In the genomic region with DNA sequence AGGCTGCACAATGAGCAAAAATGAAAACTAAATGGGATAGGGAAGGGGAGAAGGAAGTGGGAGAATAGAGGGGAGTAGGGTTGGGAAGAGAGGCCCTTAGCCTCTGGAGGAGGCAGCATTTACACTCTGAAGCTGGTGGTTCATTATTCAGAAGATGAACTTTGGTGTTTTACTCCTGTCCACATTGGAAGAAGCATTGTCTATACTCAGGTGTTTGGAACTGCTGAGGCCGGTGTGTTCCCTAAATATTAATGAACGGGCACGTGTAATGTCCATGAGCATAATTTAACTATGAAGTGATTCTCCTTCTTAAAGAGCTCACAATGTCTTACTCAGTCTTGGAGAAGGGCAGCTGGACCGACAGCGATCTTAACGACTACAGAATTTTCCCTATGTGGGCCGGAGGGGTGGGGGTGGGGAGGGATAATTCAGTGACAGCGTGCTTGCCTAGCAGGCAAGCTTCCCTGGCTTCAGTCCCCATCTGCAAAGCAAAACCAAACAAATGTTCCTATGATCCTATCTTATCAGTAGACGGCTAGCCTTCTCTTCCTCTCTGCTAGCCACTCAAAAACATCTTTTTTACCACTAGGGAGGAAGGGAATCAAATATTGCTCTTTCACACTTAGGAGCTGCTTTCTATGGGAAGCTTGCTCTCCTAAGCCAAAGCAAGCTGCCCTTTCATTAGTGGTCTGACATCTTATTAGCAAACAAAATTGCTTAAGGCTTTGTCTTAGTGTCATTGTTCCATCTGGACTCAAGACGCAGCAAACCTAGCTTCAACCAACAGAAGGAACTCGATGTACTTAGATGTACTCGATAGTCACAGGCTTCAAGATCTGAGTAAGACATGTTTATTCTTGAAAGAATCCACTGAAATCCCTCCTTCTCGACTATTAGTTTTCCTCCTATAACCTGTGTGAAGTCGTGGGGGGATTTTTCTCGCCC, we compare ENCODE assay signal across 8 mouse cellular contexts. TPM values are rescaled to one million over a fixed set of nuclear protein-coding genes. Genes with fewer than 3 reads are reported as not detected.
A peak's percentile ranks its signal among the peaks of the same experiment; 100 is the strongest.
DNase-seq lines count a peak whose midpoint lies in the region; ATAC-seq and TF ChIP-seq lines count a peak whose summit lies in the region.

No protein-coding gene starts in this region.

- H3K4me2 ChIP-seq in embryonic facial prominence, embryonic 12.5 days (replicated peaks), result peak overlapping the region; percentile 62
- peak overlapping the region; percentile 64 for H3K4me2 ChIP-seq in neural tube, embryonic 12.5 days (replicated peaks)

- DNase-seq in layer of hippocampus, adult 2 months (ENCODE audit: low spot score in 2 of 2), result no peak
- no peak for DNase-seq in layer of hippocampus, postnatal 10 days (ENCODE audit: low spot score in 2 of 2)
- DNase-seq in limb, embryonic 10.5 days (ENCODE audit: low spot score), result no peak
- DNase-seq in testis, postnatal 14 days (ENCODE audit: low spot score), result no peak
- no peak for DNase-seq in spleen, postnatal 14 days (ENCODE audit: low spot score in 2 of 2)
- no peak for DNase-seq in layer of hippocampus, adult 18-20 months (ENCODE audit: low spot score in 2 of 2)

- H3K9me3 ChIP-seq in embryonic facial prominence, embryonic 12.5 days, result no peaks in the 10 kb centered on the region
- no peaks in the 10 kb centered on the region for H3K9me3 ChIP-seq in limb, embryonic 10.5 days (replicated peaks)
- H3K9me3 ChIP-seq in neural tube, embryonic 12.5 days, result no peaks in the 10 kb centered on the region

- no peak for ATAC-seq in embryonic facial prominence, embryonic 12.5 days (ENCODE audit: insufficient number of reproducible peaks, insufficient read depth, low FRiP score, low TSS enrichment)
- no peak for ATAC-seq in neural tube, embryonic 12.5 days (ENCODE audit: low FRiP score, low read depth)

- TF ChIP-seq CTCF in layer of hippocampus, adult 2 months (conservative IDR thresholded peaks at IDR 0.05), result no peak

- peak overlapping the region; percentile 48; the same call in 1 of the 2 replicates for H3K9ac ChIP-seq in embryonic facial prominence, embryonic 12.5 days
- H3K9ac ChIP-seq in neural tube, embryonic 12.5 days, result no peak overlapping the region

- H3K27me3 ChIP-seq in embryonic facial prominence, embryonic 12.5 days, result no peaks in the 10 kb centered on the region
- H3K27me3 ChIP-seq in limb, embryonic 10.5 days (ENCODE audit: low read depth, poor library complexity, severe bottlenecking), result no peaks in the 10 kb centered on the region
- no peaks in the 10 kb centered on the region for H3K27me3 ChIP-seq in neural tube, embryonic 12.5 days (replicated peaks)

- H3K4me3 ChIP-seq in layer of hippocampus, adult 2 months, result peak overlapping the region; percentile 67
- H3K4me3 ChIP-seq in embryonic facial prominence, embryonic 12.5 days, result peak overlapping the region; percentile 57
- H3K4me3 ChIP-seq in limb, embryonic 10.5 days, result peak overlapping the region; percentile 73
- H3K4me3 ChIP-seq in neural tube, embryonic 12.5 days, result no peak overlapping the region

- peaks cover 7% of the 10 kb centered on the region for H3K4me1 ChIP-seq in embryonic facial prominence, embryonic 12.5 days
- peaks cover 7% of the 10 kb centered on the region; the same call in 1 of the 2 replicates for H3K4me1 ChIP-seq in limb, embryonic 10.5 days
- no peaks in the 10 kb centered on the region for H3K4me1 ChIP-seq in neural tube, embryonic 12.5 days

- H3K27ac ChIP-seq in layer of hippocampus, adult 2 months, result peak overlapping the region; percentile 93
- 0 out of 2 replicates have a peak overlapping the region, but pooled peaks have one; percentile 84 for H3K27ac ChIP-seq in embryonic facial prominence, embryonic 12.5 days
- peak overlapping the region; percentile 88 for H3K27ac ChIP-seq in limb, embryonic 10.5 days
- H3K27ac ChIP-seq in neural tube, embryonic 12.5 days, result no peak overlapping the region

- 38% methylated on average over 15 of the region's 15 CpGs for WGBS in embryonic facial prominence, embryonic 12.5 days
- WGBS in limb, embryonic 10.5 days, result 43% methylated on average over 15 of the region's 15 CpGs
- WGBS in neural tube, embryonic 12.5 days, result 38% methylated on average over 15 of the region's 15 CpGs

- H3K36me3 ChIP-seq in embryonic facial prominence, embryonic 12.5 days, result no peaks in the 10 kb centered on the region
- H3K36me3 ChIP-seq in limb, embryonic 10.5 days, result no peaks in the 10 kb centered on the region
- no peaks in the 10 kb centered on the region for H3K36me3 ChIP-seq in neural tube, embryonic 12.5 days

RNA-seq across cellular contexts. Expression of gene Hectd1, which starts 14.5 kb away (rescaled TPM):
- 10 to 100 TPM; 84.2 to 84.3 TPM for total RNA-seq in layer of hippocampus, adult 2 months (2021)
- total RNA-seq in layer of hippocampus, postnatal 10 days (2021), result 10 to 100 TPM; 87.0 to 87.2 TPM
- polyA plus RNA-seq in embryonic facial prominence, embryonic 12.5 days (2016; fragmentation: Nextera tagmentation; extraction: Ambion mirVana), result 43.1 and 44.6 TPM in 2 replicates
- polyA plus RNA-seq in limb, embryonic 10.5 days (2016; fragmentation: Nextera tagmentation; extraction: Ambion mirVana), result 32.0 and 39.5 TPM in 2 replicates
- 36.0 and 39.1 TPM in 2 replicates for polyA plus RNA-seq in neural tube, embryonic 12.5 days (2016; fragmentation: Nextera tagmentation; extraction: Ambion mirVana)
- total RNA-seq in layer of hippocampus, adult 18-20 months (2021), result 10 to 100 TPM; 80.0 to 81.2 TPM
